Mouse (Mus musculus) urinary bladder, postnatal 10 days (tissue): ENCODE results near the gene Mgat2.

Experiments used
- DNase-seq: peaks from one replicate; pipeline ENCODE4 v3.0.0; 2022; ENCODE audit warnings: low spot score

Gene Mgat2

DNA sequence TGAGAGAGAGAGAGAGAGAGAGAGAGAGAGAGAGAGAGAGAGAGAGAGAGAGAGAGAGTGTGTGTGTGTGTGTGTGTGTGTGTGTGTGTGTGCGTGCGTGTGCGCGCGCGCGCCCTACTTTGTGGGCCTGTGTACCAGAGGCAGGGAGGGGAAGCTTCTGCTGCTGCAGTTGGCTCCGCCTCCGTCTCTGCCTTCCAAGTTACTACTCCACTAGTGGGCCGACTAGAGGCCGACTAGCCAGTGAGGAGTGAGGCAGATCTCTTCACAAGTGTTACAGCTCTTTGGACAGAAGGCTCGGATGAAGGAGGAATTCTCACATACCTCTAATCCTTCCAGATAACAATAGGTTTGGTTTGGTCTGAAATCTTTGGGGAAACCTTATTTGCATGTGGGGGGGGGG is 4.6 kb upstream of the Mgat2 start:
- DNase-seq: no peak

DNA sequence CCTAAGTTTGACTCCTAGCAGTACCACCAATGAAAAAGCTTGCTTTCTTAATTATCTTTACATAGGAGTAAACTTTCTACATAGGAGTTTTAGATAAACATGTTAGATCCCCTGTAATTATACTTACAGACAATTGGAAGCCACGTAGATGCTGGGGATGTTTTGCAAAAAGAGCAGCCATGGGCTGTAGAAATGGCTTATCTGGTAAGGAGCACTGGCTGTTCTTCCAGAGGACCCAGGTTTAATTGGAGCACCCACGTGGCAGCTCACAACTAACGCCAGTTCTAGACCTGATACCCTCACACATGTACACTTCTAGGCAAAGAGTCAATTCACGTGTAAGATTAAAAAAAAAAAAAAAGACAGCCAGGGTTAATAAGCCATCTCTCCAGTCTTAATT is 2.2 kb upstream of the Mgat2 start:
- no peak for DNase-seq

DNA sequence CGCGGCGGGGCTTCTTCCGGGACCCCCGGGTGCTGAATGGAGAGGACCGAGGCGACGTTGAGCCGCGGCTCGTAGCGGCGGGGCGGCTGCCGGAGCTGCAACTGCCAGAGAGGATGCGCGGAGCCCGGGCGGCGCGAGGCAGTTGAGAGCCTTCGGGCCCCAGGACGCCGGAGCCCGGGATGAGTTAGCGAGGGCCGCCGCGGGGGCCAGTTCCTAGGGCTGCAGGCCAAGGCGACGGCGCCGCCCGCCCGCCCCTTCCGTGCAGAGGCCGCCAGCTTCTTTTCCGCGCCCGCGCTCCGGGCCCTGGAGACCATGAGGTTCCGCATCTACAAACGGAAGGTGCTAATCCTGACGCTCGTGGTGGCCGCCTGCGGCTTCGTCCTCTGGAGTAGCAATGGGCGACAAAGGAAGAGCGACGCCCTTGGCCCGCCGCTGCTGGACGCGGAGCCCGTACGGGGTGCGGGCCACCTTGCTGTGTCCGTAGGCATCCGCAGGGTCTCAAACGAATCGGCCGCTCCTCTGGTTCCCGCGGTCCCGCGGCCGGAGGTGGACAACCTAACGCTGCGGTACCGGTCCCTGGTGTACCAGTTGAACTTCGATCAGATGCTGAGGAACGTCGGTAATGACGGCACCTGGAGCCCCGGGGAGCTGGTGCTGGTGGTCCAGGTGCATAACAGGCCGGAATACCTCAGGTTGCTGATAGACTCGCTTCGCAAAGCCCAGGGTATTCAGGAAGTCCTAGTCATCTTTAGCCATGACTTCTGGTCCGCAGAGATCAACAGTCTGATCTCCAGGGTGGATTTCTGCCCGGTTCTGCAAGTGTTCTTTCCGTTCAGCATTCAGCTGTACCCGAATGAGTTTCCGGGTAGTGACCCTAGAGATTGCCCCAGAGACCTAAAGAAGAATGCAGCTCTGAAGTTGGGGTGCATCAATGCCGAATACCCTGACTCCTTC is 662 bp downstream of the Mgat2 start:
- no peak for DNase-seq

DNA sequence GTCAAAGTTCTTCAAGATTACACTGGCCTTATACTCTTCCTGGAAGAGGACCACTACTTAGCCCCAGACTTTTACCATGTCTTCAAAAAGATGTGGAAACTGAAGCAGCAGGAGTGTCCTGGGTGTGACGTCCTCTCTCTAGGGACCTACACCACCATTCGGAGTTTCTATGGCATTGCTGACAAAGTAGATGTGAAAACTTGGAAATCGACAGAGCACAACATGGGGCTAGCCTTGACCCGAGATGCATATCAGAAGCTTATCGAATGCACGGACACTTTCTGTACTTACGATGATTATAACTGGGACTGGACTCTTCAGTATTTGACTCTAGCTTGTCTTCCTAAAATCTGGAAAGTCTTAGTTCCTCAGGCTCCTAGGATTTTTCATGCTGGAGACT is 1.4 kb downstream of the Mgat2 start:
- DNase-seq: no peak

DNA sequence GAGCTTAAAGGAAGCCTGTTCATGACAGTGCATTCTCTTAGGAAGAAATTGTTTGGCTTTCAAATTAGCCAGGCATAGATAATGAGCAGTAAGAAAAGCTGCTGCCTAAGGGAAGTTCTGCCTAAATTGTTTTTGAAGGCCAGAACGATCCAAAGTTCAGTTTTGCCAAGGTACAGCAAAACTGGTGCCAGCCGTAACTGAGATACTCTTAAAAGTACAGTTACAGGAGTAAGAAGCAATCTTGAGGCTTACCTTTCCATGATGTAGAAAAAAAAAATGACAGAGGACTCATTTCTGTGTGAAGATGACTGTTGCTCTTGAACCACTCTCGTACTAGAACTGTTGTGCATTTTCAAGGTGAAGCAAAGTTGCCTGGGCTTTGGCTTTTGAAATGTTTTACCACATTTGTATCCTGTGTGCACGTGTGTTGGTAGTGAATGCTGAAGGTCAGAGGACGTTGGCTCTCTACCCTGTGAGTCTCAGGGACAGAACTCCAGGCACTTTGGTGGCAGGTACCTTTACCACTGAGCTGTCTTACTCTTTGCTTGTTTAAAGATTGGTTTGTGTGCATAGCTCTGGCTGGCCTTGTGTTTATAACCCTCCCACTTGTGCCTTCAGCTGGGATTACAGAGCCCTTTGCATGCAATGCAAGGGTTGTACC is 3.0 kb downstream of the Mgat2 start:
- no peak for DNase-seq

DNA sequence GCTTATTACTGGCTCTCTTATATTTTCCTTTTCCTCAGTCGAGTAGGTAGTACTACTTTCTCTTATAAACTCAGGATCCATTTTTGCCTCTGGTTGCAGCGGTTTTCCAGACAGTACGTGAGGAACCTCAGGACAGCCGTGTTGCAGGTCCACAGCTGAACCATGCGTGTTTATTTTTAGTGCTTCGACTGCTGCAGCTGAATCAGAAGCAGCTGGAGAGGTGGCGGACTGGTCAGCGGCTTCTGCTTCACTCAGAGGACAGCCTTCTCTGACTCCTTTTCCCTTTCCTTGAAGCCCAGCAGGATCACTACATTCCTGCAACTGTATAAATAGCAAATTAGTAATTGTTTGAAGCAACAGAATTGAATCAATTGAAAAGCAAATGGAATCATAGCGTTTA is 6.1 kb downstream of the Mgat2 start:
- DNase-seq: no peak

DNA sequence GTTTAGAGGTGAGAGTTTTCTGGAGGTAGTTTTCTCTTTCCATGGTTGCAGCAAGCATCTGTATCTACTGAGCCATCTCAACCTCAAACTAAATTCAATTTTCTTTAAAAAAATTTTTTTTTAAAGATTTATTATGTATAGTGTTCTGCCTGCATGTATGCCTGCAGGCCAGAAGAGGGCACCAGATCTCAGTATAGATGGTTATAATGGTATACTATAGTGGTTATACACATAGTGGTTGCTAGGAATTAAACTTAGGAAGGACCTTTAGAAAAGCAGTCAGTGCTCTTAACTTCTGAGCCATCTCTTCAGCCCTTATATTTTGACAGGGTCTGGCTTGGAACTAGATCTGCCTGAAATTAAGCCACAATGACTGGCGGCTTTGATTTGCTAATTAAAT is 6.6 kb downstream of the Mgat2 start:
- no peak for DNase-seq

DNA sequence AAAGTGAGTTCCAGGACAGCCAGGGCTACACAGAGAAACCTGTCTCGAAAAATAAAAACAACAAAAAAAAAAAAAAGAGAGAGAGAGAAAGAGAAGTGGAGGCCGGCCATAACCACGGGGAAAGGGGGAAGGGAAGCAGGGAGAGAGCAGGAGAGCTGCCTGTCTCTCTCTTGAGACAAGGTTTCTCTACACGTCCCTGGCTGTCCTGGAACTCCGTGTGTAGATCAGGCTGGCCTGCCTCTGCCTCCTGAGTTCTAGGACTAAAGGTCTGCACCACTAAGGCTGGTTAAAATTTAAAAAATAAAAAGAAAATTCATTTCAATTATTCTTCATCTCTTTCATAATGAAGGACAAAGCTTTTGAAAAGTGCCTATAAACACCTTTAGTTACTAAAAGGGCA is 7.4 kb downstream of the Mgat2 start:
- no peak for DNase-seq

DNA sequence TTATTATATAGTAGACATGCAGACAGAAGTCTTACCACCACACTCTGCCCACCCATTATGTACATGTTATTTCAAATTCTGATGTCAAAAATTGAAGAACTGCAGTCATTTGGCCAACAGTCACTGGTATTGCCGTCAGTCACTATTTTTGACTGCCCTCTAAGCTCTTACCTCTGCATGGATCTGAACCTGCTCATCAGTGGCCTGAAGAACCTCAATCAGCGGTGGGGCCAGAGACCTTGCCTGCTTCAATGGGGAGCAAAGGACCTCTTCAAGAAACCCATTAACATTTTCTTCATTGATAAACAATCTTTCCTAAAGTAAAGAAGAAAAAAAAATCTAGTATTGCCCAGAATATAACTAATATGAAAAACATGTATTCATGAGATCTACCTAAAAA is 8.7 kb downstream of the Mgat2 start:
- no peak for DNase-seq

DNA sequence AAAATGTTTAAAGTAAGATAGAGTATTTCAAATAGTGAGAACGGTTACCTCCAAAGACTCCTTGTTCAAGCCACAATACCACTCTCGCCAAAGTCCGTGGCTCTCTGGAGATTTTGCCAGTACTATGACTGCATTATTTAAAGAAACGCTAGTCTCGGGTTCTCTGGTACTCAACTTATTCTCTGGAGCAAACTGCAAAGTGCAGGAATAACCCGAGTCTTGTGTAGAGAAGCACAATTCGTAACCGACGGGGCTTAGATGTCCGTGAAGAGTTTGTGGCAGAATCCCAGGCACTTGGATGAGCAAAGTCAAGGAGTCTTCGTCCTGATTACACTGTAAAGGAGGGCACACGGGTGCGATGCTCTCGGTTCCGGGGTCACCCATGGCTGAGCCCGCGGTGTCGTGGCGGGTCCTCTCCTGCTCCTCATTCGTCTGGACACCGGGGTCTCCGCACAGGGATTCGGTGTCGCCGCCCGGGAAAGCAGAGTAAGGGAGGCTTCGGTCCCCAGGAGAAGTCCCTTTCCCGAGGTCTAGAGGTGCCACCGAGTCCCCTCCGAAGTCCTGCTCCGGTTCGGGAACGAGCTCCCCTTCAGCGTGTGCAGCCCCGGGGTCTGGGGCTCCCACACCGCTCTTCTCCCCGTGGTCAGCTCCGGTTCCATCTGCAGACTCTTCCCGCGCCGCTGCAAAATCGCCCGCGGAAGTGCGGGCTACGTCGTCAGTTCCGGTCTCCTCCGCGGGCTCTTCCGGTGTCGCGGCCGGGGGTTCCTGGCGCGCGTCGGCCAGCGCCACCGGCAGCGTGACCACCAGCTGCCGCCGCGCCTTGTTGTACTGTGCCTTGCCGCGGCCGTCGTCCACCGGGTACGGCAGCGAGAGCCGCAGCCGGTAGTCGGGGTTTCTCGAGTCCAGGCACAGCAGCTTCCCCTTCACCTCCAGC is 12.8 kb downstream of the Mgat2 start, which contains the start of gene Gm49383:
Gm49383 (minus strand) TSS at position 661 of the 934 bp plus-strand sequence.
- no peak for DNase-seq

DNA sequence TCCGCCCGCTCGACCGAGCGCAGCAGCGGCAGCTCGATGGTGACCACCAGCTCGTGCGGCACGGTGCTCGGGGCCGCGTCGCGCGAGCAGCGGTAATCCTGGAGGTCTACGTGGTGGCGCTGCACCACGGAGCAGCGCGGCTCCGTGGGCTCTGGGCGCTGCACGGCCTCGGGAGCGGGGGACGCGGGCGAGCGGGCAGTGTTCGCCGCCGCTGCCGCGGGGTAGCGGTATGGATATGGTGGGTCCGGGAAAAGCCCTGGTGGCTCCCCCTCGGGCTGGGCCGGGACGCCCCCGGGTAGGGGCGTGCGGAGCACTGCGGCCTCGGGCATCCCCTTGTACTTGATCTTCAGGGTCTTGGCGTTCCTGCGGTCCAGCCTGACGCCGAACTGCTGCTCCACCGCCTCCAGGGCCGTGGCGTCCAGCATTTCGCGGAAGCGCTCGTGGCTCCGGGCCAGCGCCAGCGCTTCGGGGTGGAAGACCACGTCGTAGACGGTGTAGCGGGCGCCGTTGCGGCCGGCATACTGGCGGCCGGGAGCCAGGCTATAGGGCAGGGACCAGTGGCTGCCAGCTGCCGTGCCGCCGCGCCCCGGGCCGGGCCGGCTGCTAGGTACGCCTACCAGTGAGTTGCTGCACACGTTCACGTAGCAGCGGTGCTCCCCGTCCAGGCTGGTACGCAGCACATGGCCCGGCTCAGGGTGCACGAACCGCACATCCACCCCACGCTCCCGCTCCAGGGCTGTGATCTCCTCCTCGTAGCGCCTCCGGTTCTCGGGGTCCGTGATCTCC is 13.6 kb downstream of the Mgat2 start:
- no peak for DNase-seq

DNA sequence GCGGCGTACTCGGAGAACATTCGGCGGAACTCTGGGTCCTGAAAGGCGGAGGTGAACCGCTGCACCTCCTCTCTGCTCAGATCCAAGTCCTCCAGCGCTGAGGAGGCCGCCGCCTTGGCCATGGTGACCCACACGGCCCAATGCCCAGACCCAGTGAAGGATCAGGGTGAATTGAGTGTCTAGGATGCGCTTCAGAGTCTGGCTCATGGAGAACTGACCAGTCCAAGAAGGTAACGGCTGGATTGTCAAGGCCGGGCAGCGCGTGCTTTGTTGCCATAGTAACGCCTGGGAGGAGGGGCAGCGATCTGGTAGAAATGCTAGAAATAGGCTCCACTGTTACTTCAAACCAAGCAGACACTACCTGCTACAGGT is 14.2 kb downstream of the Mgat2 start, which contains the start of gene Dnaaf2:
Dnaaf2 (minus strand) TSS at position 266 of the 372 bp plus-strand sequence.
- DNase-seq: no peak

DNA sequence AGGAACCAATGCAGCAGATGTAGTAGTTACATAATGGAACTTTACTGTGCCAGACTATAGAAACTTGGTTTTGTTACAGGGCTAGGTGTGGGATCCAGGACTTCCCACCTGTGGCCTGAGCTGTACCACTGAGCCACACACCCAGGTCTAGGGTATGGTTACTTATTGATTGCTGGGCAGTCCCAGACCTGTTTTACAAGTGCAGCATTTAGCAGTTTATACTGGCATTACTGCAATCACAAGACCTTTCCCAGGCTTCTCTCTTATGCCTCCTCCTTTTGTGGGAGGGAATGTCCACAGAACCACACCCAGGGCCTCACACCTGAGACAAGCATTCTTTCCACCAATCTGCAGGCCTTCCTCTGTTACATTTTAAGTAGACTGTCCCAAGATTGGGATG is 15.0 kb downstream of the Mgat2 start:
- DNase-seq: no peak

DNA sequence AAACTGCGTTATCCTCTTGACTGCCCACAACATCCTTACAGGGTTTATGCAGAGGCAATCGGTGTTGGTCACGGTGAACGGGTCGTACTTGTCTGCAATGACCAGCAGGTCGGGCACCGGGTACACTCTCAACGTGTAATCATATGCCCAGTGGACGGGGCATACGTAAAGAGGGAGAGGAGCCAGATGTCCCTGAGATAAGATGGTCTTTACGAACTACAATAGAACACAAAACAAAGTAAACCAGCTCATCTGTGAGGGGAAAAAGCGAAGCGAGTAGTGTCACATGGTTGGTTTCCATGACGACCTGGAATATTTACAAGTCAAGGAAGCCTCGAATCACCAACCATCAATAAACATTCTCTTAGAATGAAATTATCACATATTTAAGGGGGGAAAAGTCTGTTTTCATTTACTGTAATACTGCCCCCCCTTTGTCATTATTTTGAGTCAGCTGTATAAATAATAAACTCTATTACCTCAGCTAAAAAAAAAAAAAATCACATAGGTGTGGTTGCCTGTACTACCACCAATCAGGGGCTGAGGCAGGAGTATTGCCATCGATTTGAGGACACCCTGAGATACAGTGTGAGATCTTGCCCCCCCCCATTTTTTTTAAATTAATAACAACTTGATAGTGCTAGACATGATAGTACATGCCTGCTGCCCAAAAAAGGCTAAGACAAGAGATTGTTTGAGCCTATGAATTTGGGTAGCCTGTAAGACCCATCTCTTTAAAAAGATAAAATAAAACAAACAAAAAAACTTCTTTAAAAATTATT is 20.3 kb downstream of the Mgat2 start, which contains the start of gene Gm49384:
Gm49384 (minus strand) TSS at position 216 of the 782 bp plus-strand sequence.
- DNase-seq: no peak

DNA sequence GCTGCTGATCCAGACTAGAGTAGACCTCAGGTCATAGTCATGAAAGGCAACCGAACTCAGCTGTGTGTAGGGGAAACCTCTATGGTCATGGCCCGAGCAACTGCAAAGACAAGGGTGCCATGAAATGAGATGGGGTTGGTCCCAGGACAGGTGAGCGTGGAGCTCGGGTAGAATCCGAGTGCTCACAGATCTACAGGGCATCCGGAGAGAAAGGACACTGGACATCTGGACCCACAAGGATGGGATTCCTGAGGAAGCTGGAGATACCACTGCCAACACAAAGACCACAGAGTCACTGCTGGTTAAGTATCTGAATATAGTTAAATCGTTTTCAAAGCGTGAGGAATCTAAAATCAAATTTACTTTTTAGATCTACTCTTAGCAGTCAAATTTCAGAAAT is 23.4 kb downstream of the Mgat2 start:
- no peak for DNase-seq

DNA sequence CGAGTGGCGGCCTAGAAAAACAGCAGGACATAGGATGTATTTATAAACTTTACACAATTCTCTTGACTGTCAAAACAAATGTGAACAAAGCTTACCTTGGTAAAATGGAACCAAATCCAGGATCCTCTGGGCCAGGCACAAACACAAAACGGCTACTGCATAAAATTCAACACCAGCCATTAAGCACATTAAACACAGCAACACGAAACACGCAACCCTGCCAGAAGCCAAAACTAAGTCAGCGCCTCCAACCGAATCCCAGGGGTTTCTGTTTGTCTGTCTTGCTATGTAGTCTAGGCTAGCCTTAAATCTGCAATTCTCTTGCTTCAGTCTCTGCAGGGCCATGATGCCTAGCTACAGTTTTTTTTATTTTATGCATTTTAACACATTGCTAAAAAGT is 24.0 kb downstream of the Mgat2 start:
- DNase-seq: no peak

DNA sequence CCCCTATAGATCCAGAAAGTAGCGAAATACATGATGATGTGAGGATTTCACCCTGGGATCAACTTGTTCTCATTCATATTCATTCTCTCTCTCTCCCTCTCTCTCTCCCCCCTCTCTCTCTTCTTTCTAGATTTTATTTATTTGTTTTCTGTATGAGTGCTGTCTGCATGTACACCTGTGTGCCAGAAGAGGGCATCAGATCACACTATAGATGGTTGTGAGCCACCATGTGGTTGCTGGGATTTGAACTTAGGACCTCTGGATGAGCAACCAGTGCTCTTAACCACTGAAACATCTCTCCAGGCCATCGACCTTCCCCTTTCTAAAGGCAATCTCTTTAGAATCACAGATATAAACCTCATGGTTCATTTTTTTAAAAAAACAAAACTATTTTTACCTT is 24.6 kb downstream of the Mgat2 start:
- DNase-seq: no peak

DNA sequence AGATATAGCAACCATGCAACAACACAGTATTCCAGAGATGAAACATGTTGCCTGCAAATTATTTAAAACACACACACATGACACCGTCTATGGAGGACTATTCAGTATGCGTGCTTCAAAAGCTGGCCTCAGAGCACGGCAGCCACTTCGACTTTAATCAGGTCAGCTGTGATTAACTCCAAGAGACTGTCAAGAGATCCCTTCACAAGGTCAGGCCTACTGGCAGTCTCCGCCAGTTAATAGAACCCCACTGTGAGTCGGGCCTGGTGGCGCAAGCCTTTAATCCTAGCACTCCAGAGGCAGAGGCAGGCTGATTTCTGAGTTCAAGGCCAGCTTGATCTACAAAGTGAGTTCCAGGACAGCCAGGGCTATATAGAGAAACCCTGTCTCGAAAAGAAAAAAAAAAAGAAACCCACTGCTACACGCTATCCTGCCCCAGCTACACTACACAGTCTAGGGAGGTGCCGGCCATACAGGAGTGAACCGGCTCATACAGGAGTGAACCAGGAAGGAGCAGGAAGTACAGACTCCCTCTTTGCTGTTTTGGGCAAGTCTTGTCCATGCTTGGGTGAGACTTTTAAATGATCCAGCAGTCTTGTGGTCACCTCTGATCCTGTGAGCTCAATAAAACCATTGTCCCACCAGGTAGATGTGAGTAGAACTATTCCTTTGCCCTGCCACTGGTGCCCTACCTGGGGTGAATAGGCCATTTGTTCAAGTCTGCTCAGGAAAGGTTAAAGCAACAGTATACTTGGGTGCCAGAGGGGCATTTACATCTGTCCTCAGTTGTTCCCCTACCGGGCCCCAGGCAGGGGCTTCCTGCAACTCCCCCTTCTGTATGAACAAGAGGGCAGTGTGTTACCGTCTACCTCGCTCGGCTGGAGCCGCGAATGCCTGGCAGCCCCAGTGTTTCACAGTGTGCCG is 26.4 kb downstream of the Mgat2 start:
- no peak for DNase-seq

DNA sequence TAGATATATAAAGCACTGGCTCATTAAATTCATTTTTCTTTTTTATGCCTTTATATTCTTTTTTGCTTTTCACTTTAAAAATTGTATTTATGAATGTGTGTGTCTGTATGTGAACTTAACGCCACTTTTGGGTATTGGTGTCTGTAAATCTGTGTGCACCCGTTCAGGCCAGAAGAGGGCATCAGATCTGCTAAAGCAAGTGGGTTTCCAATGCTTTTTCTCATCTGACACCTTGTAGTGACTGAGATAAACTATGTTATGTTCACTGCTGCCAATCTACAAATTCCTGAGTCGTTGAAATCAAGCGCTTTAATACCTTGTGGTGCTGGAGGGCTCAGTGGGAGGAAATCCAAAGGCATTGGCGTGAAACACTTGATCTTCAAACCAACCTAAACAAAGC is 27.1 kb downstream of the Mgat2 start:
- no peak for DNase-seq
